Mouse (Mus musculus) kidney, adult 2 months (tissue): ENCODE measurements around the gene Nfatc2.

Experiments
- CTCF ChIP-seq: fragments of 200-500 bp; conservative IDR thresholded peaks from 2 replicates; pipeline ENCODE4 v1.5.1; 2011; ENCODE audit warnings: low read depth, mild to moderate bottlenecking, control low read depth, low read length, moderate library complexity, mixed read lengths; ENCODE audit not compliant: insufficient read depth, insufficient read length
- POLR2A ChIP-seq: fragments of 200-500 bp; IDR thresholded peaks from one replicate; pipeline ENCODE4 v1.6.1; 2011; ENCODE audit warnings: low read depth, low read length, control low read depth

DNA sequence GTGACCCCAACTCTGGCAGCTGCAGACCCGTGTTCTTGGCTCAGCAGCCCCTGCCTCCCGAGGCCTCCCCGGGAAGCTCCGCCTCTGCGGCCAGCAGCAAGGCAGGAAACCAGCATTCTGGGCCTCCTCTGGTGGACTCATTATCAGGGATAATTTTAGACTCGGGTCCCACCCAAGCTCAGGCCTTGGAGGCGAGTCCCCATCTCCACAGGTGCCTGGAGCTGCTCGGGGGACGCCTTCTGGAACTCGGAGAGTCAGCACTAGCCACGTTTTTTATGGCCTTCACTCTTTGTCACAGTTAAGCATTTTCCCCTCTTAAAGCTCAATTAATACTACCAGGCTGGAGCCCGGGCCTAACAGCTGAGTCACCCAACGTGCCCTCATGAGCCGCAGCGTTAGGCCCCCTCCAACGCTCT is 3.2 kb upstream of the Nfatc2 start:
- no peak for TF ChIP-seq CTCF
- no peak for TF ChIP-seq POLR2A
